Mouse (Mus musculus) right cerebral cortex, adult 2 months (tissue): ENCODE measurements at regions not wholly inside any gene's neighbourhood (a gene's known extent, or its start where the extent isn't known, plus 50 kb on each side); places are given as distances from the start of the nearest gene placed in this dataset.

Experiments
- DNase-seq, 2 experiments: peaks; one replicate each; pipeline ENCODE4 v3.0.0; 2021 to 2022; ENCODE audit warnings: low spot score in 2 of 2

DNA sequence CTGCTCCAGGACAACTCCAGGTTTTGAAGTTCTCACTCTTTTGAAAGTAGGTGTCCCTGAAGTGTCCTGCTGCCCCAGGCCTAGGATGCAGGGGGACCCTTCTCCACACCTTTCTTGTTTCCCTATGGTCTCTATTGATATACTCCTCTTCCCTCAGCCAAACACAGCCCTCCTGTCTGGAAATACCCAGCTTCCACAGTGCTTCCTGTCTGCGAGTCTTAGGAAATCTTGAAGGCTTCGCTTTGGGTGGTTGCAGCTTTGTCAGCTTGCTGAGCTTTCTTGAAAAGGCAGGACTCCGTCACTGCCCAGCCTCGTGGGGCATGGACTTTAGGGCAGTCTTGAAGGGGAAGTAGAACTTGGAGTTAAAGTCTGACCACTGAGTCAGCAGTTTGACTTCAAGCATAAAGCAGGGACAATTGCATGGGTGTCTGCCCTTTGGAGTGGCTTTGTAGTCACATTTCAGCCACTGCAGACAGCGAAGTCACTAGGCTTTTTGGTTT, 51.1 kb upstream of the Lrrc52 start:
- DNase-seq: no peak

- no peak for DNase-seq
These were observed 57.3 kb upstream of the Lrrc52 start for GRCm38 (mm10) chr1:167523881-167524280.

GRCm38 (mm10) chr1:167532571-167533331, 65.4 kb upstream of the Rxrg start:
- DNase-seq: peak; percentile 35 to 49

- no peak for DNase-seq
These were observed 52.2 kb upstream of the Rxrg start for GRCm38 (mm10) chr1:167546000-167546399.

- no peak for DNase-seq
These were observed 50.9 kb upstream of the Rxrg start for GRCm38 (mm10) chr1:167547248-167547647.
